Mouse (Mus musculus): ENCODE data around the gene Coil. TPM values are rescaled to one million over a fixed set of nuclear protein-coding genes. Genes with fewer than 3 reads are reported as not detected.
"Not testable (repeated sequence)": the region's sequence is repeated elsewhere in the genome, so short reads cannot be mapped to it uniquely, and the experiment has no call there.

Gene Coil
- total RNA-seq, 2 experiments from 2014 or later: 4.1 to 4.2 TPM

DNA sequence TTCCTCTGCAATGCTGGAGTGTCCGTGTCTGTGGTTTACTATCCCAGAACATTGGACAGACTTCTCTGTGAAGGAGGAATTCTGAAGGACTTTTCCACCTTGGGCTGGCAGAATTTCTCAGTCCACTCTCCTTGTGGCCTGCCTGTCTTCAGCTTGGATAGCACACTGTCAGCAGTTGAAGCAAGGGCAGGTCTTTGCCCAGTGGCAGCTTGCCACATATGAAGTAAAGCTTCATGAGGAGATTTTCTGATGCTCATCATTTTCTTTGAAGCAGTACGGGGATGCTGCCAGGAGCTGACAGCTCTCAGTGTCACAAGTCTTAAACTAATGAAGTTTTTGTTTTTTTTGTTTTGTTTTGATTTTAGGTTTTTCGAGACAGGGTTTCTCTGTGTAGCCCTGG lies 11.2 kb upstream of the Coil start:
- intact Hi-C loops (cut with DNase I; ENCODE audit: low total_unique reads): loop anchor here (5.0 kb wide), 1 partner anchor 112 kb away; no protein-coding TSS in a partner anchor
- no peak for DNase-seq

DNA sequence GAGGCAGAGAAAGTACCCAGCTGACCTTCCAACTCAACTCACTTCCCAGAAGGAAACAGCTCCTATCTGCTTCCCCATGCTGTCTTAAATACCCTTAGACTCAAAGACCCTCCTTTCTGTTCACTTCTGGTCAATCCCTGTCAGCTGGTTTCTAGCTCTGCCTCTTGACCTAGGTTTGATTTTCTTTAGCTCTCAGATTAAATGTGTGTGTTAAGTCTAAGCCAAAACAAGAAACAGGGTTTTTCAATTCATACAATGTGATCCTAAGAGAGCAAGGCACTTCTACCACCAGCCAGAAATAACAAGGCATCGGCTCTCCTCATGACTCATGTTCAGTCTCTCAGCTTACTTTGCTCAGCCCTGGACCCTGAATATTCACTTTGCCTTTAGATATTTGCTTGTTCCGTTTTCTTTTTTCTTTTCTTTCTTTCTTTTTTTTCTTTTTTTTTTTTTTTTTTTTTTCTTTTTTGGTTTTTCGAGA lies 3.1 kb upstream of the Coil start, which contains the start of gene Elobl:
Elobl (minus strand) TSS at position 51 of the 481 bp plus-strand sequence.
- DNase-seq: no peak
- intact Hi-C loops (cut with DNase I; ENCODE audit: low total_unique reads): no loop called here

DNA sequence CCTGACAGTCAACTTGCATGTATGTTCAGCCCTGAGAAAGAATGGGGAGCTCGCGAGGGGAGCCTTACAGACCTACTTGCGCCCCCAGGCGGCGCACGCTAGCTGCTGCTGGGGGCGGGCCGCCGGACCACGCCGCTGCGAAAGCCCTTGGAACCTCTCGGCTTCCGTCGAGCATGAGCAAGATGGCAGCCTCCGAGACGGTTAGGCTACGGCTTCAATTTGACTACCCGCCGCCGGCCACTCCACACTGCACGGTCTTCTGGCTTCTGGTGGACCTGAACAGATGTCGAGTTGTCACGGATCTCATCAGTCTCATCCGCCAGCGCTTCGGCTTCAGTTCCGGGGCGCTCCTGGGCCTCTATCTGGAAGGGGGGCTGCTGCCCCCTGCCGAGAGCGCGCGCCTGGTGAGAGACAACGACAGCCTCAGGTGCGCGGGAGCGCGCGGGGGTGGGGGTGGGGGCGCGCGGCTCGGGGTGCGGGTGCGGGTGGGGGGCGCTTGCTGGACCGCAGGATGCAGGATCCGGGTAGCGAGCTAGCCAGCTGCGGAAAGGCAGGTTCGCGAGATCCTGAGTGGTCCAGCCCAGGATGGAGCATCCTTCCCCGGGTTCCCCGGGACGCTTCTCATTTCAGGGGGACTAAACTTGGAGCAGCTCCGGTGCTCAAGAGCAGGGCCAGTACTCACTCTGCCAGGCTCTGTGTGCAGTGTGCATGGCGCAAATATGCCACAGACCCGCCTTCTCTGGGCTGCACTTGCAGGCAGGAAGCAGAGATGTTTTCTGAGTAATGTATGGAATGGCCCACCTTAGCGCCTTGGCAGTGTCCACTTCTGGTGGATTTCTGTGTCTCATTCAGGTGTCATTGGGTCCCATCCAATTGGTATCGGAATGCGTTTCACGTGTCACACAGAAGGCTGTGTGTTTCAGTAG lies 4.0 kb downstream of the Coil start:
- intact Hi-C loops (cut with DNase I; ENCODE audit: low total_unique reads): no loop called here

DNA sequence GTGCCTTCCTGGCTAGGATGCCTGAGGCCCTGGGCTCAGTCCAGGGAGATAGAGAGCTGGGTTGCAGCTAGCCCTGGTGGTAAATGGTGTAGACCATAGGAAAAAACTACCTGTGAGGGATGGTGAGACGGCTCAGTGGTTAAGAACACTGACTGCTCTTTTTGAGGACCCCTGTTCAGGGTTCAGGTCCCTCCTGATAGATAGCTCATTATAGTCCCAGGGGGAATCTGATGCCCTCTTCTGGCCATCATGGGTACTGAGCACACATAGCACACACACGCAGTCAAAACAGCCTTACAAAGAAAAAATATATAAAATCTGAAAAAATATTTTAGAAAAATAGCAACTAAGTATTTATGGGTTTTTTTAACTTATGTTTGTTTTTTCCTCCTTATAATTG lies 6.3 kb downstream of the Coil start:
- intact Hi-C loops (cut with DNase I; ENCODE audit: low total_unique reads): no loop called here
- no peak for DNase-seq

More for the DNA sequence above, 4.0 kb downstream of the Coil start:
- DNase-seq: peak; percentile 91

DNA sequence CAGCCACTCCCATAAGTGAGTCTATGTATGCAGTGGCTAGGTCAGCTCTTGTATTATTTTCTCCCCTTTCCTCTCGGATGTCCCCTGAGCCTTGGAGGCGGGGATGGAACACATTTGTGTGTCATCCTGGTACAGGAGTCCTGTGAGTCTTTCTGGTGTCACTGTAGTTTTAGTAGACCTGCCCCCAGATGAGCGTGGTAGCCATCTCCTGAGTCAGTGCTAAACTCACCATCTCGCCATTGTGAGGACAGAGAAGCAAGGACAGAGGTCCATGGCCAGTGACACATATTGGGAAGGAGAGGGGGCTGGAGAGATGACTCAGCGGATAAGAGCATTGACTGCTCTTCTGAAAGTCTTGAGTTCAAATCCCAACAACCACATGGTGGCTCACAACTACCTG lies 7.1 kb downstream of the Coil start:
- no peak for DNase-seq

DNA sequence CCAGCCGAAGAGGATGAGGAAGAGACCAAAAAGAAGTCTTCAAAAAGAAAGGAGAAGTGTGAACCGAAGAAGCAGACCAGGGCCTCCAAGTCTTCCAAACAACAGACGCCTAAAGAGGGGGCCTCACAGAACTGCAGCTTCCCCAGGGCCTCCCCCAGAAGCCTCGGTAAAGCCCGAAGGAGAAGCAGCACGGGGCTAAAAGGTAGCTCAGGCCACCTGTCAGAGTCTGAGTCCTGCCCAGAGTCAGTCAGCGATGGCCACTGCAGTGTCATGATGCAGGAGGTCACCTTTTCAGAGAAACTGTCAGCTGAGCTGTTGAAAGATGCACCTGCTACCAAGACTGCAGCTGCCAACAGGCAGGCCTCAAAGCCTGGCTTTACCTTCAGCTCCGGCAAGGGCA lies 11.3 kb downstream of the Coil start:
- DNase-seq: no peak
- intact Hi-C loops (cut with DNase I; ENCODE audit: low total_unique reads): no loop called here

More for the DNA sequence above, 7.1 kb downstream of the Coil start:
- intact Hi-C loops (cut with DNase I; ENCODE audit: low total_unique reads): no loop called here

DNA sequence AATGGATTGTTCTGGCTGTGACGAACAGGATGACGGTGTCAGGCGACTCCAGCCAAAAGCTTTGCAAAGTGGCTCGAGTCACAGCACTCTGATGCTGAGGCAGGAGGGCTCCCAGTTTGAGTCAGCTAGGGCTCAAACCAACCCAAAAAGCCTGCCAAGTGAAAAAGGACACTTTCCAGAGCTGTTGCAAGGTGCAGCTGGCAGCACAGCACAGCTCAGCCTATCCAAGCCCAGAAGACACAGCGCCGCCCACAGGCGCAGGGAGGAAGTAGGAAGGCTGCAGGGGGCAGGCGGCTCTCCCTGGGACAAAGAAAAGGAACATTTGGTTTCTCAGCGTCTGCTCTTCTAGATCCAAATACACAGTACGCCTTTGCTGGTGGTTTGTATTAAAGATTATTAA lies 16.6 kb downstream of the Coil start:
- intact Hi-C loops (cut with DNase I; ENCODE audit: low total_unique reads): loop anchor here (5.0 kb wide), 1 partner anchor 56 kb away; no protein-coding TSS in a partner anchor

DNA sequence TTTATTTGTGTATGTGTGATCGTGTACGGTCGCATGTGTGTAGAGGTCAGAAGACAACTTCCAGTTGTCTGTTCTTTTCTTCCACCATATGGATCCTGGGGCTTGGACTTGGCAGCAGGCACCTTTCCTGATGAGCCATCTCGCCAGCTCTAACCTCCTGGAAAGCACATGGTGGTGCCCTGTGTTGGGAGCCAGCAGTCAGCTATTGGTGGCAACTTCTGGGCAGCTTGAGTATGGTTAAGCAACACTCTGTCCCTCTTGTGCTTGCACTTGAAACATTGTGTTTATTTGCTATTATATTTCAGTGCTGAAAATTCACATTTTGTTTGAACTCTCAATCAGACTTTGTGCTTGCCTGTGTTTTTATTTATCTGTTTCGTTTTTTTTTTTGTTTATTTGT lies 18.9 kb downstream of the Coil start:
- DNase-seq: no peak
- intact Hi-C loops (cut with DNase I; ENCODE audit: low total_unique reads): loop anchor here (5.0 kb wide), 1 partner anchor 53 kb away; no protein-coding TSS in a partner anchor

More for the DNA sequence above, 16.6 kb downstream of the Coil start:
- no peak for DNase-seq

DNA sequence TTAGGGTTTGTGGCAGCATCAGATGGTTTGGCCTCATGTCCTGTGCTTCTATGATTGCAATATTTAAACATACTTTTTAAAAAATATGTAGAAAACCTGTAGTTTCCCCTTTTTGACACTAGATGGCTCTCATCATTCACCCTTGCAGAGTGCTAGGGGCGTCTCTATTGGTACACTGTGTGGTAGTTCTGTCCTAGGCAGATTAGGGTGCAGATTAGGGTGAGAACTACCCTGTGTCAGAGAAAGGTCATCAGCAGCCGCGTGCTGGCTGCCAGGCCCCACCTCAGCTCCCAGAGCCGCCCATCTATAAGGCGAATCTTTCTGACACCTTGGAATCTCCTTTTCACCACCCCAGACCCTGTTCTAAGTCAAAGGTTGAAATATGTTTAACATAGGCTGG lies 19.5 kb downstream of the Coil start:
- intact Hi-C loops (cut with DNase I; ENCODE audit: low total_unique reads): loop anchor here (5.0 kb wide), 1 partner anchor 53 kb away; no protein-coding TSS in a partner anchor
- no peak for DNase-seq

DNA sequence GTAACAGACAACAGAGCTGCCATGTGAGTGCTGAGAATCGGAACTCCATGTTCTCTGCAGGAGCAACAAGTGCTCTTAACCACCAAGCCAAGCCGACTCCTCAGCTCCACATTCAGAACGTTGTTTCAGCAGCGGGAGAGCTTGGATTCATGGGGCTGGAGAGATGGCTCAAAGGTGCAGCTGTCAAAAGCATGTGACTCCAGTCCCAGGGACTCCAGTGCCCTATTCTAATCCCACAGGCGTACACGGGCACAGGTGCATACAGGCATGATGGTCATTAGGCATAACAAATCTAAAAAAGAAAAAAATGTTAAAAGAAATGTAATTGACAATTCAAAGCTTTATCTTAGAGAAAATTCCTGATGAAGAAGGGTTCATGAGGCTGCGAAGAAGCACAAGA lies 23.1 kb downstream of the Coil start:
- intact Hi-C loops (cut with DNase I; ENCODE audit: low total_unique reads): no loop called here
- DNase-seq: no peak

DNA sequence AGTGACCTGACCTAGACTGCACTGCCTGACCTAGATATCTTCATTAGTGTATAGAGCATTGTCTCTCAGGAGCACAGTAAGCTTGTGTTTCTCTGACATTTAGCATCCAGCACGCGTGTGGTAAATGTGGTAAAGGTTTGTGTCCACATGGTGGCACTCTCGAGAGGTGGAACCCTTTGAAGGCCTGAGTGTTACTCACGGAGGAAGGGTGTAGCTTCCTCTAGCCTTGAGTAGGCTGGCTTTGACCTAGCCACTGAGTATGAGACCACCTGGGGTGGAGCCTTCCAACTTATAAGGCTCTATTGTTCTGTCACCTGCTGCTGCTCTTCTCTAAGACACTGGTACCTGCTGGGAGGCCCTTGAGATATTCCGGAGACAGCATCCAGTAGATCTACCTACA lies 23.6 kb downstream of the Coil start:
- DNase-seq: peak; percentile 37
- intact Hi-C loops (cut with DNase I; ENCODE audit: low total_unique reads): no loop called here

DNA sequence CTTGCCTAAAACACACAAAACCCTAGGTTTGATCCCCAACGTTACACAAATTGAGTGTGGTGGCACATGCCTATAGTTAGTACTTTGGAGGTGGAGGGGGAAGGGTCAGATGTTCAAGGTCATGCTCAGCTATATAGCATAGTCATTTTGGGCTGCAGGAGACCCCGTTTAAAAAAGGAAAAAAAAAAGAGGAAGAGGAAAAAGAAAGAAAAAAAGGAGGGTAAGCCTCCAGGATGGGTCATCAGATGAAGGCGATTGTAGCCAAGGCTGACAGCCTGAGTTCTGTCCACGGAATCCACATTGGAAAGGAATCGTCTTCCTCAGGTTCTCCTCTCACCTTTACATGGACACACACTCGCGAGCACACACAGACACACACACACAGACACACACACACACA lies 24.4 kb downstream of the Coil start:
- DNase-seq: no peak
- intact Hi-C loops (cut with DNase I; ENCODE audit: low total_unique reads): no loop called here

DNA sequence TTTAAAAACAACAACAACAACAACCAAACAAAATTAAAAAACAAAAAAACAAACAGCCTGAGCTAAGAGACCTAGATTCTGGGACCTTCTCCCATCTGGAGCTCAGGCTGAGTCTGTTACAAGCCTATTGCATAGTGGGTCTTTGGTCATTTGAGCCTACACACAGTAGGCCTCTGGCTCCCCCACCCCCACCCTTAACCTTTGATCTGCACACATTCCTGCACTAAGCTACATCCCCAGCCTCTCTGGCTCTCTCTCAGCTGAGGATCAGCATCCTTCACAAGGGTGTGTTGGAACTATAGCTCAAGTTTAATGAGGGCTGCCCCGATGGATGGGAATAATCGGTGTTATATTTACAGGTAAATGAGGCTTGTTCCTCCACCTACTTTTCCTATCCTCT lies 25.6 kb downstream of the Coil start:
- DNase-seq: no peak
- intact Hi-C loops (cut with DNase I; ENCODE audit: low total_unique reads): no loop called here

DNA sequence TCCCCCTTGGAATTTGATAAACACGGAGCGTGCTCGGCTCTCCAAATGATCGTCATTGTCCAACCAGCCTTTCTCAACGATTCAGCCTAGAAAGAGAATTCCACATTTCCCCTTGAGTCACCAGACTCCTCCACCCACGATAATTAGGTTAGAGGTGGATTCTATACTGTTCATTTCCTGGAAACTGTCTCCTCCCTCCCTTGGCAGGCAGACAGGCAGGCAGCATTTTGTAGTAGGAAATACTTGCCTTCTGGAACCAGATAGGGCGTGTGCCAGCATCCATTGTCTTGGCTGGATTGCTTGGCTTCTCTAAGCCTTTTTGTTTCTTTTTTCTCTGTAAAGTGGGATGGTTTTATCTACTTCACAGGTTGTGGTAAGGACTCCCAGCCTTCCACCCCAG lies 26.4 kb downstream of the Coil start:
- intact Hi-C loops (cut with DNase I; ENCODE audit: low total_unique reads): no loop called here
- DNase-seq: no peak

DNA sequence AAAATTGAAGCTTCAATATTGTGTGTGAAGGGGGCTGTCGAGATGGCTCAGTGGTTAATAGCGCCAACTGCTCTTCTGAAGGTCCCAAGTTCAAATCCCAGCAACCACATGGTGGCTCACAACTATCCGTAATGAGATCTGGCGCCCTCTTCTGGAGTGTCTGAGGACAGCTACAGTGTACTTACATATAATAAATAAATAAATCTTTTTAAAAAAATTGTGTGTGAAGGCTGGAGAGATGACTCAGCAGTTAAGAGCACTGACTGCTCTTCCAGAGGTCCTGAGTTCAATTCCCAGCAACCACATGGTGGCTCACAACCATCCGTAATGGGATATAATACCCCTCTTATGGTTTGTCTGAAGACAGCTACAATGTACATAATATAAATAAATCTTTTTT lies 27.3 kb downstream of the Coil start:
- DNase-seq; intact Hi-C loops (cut with DNase I; ENCODE audit: low total_unique reads): not testable (repeated sequence)

DNA sequence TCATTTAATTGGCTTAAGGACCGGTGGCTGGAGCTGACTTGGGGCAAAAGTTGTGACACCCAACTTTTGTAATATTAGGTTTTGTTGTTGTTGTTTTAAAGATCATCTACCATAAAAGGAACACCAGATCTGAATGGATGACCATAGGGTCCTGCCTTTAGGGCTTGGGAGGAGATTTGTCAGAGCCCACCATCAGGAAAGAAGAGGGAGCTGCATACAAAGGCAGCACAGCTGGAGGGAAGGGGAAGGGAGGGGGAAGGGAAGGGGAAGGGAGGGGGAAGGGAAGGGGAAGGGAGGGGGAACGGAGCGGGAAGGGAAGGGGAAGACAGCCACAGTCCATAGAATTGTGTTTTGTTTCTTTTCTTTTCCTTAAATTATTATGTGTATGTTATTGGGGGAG lies 28.4 kb downstream of the Coil start:
- no peak for DNase-seq
- intact Hi-C loops (cut with DNase I; ENCODE audit: low total_unique reads): no loop called here

DNA sequence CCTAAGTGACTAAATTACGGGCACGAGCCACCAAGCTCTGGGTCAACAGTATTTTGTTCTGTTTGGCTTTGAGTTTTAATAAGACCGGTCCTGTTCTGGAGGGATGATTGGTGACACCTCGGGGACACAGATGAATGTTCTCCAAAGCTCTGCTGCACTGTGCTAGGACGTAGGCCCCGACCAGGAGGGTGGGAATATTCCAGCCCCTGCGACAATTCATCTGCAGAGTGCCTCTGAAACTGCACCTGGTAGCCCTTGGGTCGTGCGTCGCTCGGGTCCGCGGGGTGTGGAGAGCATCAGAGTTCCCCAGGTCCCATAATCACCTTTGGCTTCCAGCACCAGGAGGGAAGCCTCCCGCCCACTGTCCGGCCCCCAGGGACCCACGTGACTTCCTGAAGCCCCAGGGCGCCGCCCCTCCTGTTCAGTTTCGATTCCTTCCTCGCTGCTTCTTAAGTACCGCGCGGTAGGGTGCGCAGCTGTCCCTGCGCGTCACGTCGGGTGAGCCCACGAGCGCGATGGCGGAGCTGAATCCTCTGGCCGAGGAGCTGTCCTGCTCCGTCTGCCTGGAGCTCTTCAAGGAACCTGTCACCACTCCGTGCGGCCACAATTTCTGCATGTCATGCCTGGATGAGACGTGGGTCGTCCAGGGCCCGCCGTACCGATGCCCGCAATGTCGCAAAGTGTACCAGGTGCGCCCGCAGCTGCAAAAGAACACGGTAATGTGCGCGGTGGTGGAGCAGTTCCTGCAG lies 29.1 kb downstream of the Coil start, which contains the start of gene Trim25:
Trim25 (plus strand) TSS at position 403 of the 749 bp plus-strand sequence.
- peak; percentile 93 for DNase-seq
- intact Hi-C loops (cut with DNase I; ENCODE audit: low total_unique reads): no loop called here

DNA sequence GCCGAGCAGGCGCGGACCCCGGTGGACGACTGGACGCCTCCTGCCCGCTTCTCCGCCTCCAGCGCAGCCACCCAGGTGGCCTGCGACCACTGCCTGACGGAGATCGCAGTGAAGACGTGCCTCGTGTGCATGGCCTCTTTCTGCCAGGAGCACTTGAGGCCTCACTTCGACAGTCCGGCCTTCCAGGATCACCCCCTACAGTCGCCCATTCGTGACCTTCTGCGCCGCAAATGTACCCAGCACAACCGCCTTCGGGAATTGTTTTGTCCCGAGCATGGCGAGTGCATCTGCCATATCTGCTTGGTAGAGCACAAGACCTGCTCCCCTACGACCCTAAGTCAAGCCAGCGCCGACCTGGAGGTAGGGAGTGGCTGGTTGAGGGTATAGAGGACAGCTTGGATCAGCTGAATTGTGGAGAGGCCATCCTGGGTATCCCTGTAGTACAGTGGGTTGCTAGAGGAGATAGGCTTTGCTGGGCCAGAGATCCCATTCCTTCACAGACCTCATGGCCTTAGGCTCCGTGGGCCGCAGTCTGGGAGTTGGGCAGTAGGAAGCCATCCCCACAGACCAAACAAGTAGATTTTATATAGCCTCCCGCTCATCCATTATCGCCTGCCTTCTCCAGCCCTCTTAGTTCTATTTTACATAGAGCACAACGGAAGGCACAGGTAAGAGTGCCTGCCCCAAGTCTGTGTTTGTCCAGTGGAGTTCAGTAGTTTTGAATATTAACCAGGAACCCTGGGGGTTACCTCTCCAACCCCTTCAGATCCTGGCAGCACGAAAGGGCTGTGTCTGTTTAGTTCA lies 29.9 kb downstream of the Coil start:
- no peak for DNase-seq
- intact Hi-C loops (cut with DNase I; ENCODE audit: low total_unique reads): no loop called here

DNA sequence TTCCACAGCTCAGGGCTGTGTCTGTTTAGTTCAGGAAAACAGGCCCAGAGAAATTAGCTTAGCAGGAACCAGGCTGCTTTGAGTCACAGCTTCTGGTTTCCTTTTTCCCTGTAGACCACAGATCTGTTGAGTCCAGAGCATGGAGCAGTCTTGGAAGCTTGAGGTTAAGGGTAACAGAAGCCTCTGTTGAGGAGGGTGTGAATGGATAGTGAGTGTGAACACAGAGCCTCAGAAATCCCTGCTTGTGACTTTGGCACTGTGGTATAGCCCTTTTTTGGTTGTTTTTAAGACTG lies 30.4 kb downstream of the Coil start:
- intact Hi-C loops (cut with DNase I; ENCODE audit: low total_unique reads): no loop called here
- DNase-seq: no peak

DNA sequence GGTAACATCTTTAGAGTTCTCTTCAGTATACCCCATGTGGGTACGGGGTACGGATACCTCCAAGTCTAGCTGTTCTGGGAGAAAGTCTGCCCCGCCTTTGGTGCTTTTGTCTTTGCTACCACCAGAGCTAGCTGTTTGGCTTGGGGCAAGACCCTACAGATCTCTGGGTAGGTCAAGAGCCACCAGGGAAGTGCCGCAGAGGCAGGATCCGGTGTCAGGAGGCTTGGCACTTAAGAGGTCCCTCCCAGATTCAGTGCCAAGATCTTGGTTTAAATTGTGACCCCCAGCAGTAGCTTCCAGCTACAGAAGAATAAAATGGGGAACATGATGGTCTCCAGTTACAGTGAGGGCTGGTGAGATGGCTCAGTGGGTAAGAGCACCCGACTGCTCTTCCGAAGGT lies 31.5 kb downstream of the Coil start:
- intact Hi-C loops (cut with DNase I; ENCODE audit: low total_unique reads): no loop called here
- no peak for DNase-seq

All from gastrocnemius, postnatal 14 days (tissue).